Mouse (Mus musculus) forebrain, embryonic 14.5 days (tissue): ENCODE results near the gene L3mbtl1. TPM values are rescaled to one million over a fixed set of nuclear protein-coding genes. Genes with fewer than 3 reads are reported as not detected.
A peak's percentile ranks its signal among the peaks of the same experiment; 100 is the strongest.

Experiments used
- ATAC-seq: fragments of 200-750 bp; cut with Nextera tagmentation; 2 replicates; pipeline ENCODE4 v1.8.0; 2017; ENCODE audit warnings: mild to moderate bottlenecking, moderate library complexity
- DNase-seq: peaks from one replicate; pipeline ENCODE4 v3.0.0-alpha.2; 2015; ENCODE audit warnings: low spot score
- H3K27ac ChIP-seq: fragments of 300-500 bp; sonication (generic); 2 replicates; pipeline ENCODE4 v1.5.1; 2014; ENCODE audit warnings: low read depth, mild to moderate bottlenecking, control low read depth, low read length, moderate library complexity
- H3K27me3 ChIP-seq: fragments of 300-500 bp; sonication (generic); replicated peaks from 2 replicates; pipeline ENCODE4 v1.6.1; 2014; ENCODE audit warnings: low read length, control low read depth, mixed read lengths; ENCODE audit not compliant: control insufficient read depth, insufficient read depth
- H3K36me3 ChIP-seq: fragments of 300-500 bp; sonication (generic); 2 replicates; pipeline ENCODE4 v1.6.1; 2014; ENCODE audit warnings: low read length, control low read depth; ENCODE audit not compliant: control insufficient read depth, insufficient read depth
- H3K4me1 ChIP-seq: fragments of 300-500 bp; sonication (generic); 2 replicates; pipeline ENCODE4 v1.6.1; 2014; ENCODE audit warnings: antibody characterized with exemption, low read length, control low read depth; ENCODE audit not compliant: control insufficient read depth, insufficient read depth
- H3K4me2 ChIP-seq: fragments of 300-500 bp; sonication (generic); 2 replicates; pipeline ENCODE4 v1.6.1; 2014; ENCODE audit warnings: mild to moderate bottlenecking, control low read depth, low read length
- H3K4me3 ChIP-seq: fragments of 300-500 bp; sonication (generic); 2 replicates; pipeline ENCODE4 v1.5.1; 2014; ENCODE audit warnings: low read depth, low read length, control low read depth
- H3K9ac ChIP-seq: fragments of 300-500 bp; sonication (generic); 2 replicates; pipeline ENCODE4 v1.6.1; 2014; ENCODE audit warnings: mild to moderate bottlenecking, low read length, control low read depth, moderate library complexity
- H3K9me3 ChIP-seq: fragments of 300-500 bp; sonication (generic); replicated peaks from 2 replicates; pipeline ENCODE4 v1.6.1; 2016; ENCODE audit warnings: low read length, control low read depth, mixed read lengths; ENCODE audit not compliant: control insufficient read depth
- WGBS: fragments of 180-500 bp; shearing (Covaris S2); extraction: QIAGEN DNeasy Blood & Tissue Kit; methylation state at CpG from one replicate; pipeline ENCODE4 v1.1.7; 2014; 5-methylcytosine and 5-hydroxymethylcytosine counted together
- polyA plus RNA-seq: library from polyadenylated mRNA; unstranded; fragments of >200 nt; fragmentation: Nextera tagmentation; extraction: Ambion mirVana; gene quantifications from 2 replicates; pipeline ENCODE4 v1.2.1, GENCODE M21; 2014

L3mbtl1 gene
- polyA plus RNA-seq, 1 experiment from 2014 or later = 0.11 TPM

DNA sequence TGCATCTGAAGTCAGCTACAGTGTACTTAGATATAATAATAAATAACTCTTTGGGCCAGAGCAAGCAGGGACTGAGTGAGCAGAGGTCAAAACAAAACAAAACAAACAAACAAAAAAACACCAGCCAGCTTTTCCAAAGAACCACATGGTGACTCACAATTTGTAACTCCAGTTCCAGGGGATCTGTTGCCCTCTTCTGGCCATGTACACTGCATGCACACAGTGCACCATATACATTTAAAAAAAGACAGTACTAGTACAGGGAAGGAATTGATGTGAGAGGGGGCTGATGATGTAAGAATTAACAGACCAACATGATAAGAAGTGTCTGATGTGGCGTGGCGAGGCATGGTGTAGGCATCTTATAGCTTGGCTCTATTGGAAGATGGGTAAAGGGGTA, 13.6 kb downstream of the L3mbtl1 start:
- no peak for ATAC-seq
- Histone ChIP-seq H3K4me2 (no peak overlapping the region), H3K4me3 (no peak overlapping the region), H3K4me1 (no peaks in the 10 kb centered on the region), H3K27me3 (no peaks in the 10 kb centered on the region), H3K9ac (no peak overlapping the region), H3K36me3 (no peaks in the 10 kb centered on the region), H3K9me3 (no peaks in the 10 kb centered on the region), H3K27ac (no peak overlapping the region)
- 93% methylated on average over 2 of the region's 2 CpGs for WGBS
- DNase-seq = no peak

GRCm38 (mm10) chr2:162961321-162961720, 18.0 kb downstream of the L3mbtl1 start:
- DNase-seq = no peak
- Histone ChIP-seq H3K27me3 (no peaks in the 10 kb centered on the region), H3K27ac (no peak overlapping the region), H3K4me2 (no peak overlapping the region), H3K4me3 (no peak overlapping the region), H3K36me3 (no peaks in the 10 kb centered on the region), H3K9ac (no peak overlapping the region), H3K4me1 (no peaks in the 10 kb centered on the region), H3K9me3 (no peaks in the 10 kb centered on the region)
- 75% methylated on average over 8 of the region's 10 CpGs for WGBS
- ATAC-seq = no peak

DNA sequence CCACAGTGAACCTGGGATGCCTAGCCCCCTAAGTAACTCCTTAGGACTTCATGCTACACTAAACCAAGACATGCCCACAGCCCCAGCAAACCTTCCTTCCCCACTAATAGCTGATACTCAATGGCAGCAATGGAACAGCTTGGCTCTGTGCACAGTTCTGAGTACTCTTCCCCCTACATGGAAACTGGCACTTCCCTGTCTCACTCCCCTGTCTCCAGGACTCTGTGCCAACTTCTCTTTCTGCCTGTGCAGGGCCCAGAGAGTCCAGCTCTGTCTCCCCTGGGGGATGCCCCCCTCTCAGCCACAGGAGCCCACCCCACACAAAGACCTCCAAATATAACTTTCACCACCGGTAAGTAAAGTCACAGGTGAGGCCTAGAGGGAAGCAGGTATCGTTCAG, 23.5 kb downstream of the L3mbtl1 start:
- Histone ChIP-seq H3K36me3 (no peaks in the 10 kb centered on the region), H3K4me1 (no peaks in the 10 kb centered on the region), H3K9me3 (no peaks in the 10 kb centered on the region), H3K27me3 (no peaks in the 10 kb centered on the region), H3K27ac (no peak overlapping the region), H3K9ac (no peak overlapping the region), H3K4me2 (no peak overlapping the region), H3K4me3 (no peak overlapping the region)
- ATAC-seq (no peak), DNase-seq (no peak)
- WGBS = 100% methylated on average over 2 of the region's 2 CpGs

DNA sequence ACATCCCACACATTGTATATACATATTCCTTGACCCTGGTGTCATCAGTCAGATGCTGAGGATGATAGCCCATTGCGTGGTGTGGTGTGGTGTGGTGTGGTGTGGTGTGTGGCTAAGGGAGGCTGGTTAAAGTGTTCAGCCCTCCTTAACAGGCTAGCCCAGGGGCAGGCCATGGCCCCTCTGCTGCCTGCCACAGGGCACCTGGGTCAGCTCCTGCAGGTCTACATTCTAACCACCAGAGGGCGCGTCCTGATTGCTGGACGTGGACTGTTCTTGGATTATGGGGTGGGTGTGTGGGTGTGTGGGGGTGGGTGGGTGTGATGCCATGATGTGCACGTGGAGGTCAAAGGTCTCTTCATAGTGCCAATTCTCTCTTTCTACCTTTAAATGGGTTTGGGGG, 25.1 kb downstream of the L3mbtl1 start:
- Histone ChIP-seq H3K27me3 (no peaks in the 10 kb centered on the region), H3K4me3 (no peak overlapping the region), H3K27ac (no peak overlapping the region), H3K4me1 (peaks cover under 1% of the 10 kb centered on the region; the same call in 1 of the 2 replicates), H3K9ac (no peak overlapping the region), H3K4me2 (no peak overlapping the region), H3K36me3 (no peaks in the 10 kb centered on the region), H3K9me3 (no peaks in the 10 kb centered on the region)
- WGBS = 11% methylated on average over 5 of the region's 5 CpGs
- DNase-seq (peak; percentile 53), ATAC-seq (no peak)

DNA sequence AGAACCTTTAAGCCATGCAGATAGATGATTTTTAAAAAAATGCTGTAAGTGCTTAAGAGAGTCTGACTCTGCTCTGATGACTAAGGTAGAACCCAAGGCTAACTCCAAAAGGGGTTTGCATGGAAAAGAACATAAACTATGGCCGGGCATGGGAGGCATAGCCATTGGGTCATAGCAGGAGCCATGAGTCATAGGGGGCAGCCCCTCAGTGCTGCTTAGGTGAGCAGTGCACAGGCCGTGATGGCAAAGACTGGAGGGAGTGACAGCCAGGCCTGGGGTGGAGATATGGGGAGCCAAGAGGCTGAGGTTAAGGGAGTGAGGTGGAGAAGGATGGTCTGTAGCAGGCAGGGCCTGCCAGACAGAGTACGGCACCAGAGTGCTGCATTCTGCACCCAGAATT, 25.8 kb downstream of the L3mbtl1 start:
- Histone ChIP-seq H3K27ac (no peak overlapping the region), H3K4me1 (peaks cover 6% of the 10 kb centered on the region), H3K4me3 (no peak overlapping the region), H3K36me3 (no peaks in the 10 kb centered on the region), H3K9ac (no peak overlapping the region), H3K4me2 (no peak overlapping the region), H3K9me3 (no peaks in the 10 kb centered on the region), H3K27me3 (no peaks in the 10 kb centered on the region)
- DNase-seq (no peak), ATAC-seq (no peak)
- 81% methylated on average over 3 of the region's 3 CpGs for WGBS

GRCm38 (mm10) chr2:162970896-162971295, 27.6 kb downstream of the L3mbtl1 start:
- 89% methylated on average over 6 of the region's 6 CpGs for WGBS
- DNase-seq = no peak
- H3K36me3 ChIP-seq = no peaks in the 10 kb centered on the region
- peaks cover 10% of the 10 kb centered on the region for H3K4me1 ChIP-seq
- no peak overlapping the region for H3K9ac ChIP-seq
- no peak overlapping the region for H3K4me2 ChIP-seq
- no peaks in the 10 kb centered on the region for H3K9me3 ChIP-seq
- H3K27me3 ChIP-seq = no peaks in the 10 kb centered on the region
- no peak for ATAC-seq
- H3K27ac ChIP-seq = no peak overlapping the region
- no peak overlapping the region for H3K4me3 ChIP-seq

DNA sequence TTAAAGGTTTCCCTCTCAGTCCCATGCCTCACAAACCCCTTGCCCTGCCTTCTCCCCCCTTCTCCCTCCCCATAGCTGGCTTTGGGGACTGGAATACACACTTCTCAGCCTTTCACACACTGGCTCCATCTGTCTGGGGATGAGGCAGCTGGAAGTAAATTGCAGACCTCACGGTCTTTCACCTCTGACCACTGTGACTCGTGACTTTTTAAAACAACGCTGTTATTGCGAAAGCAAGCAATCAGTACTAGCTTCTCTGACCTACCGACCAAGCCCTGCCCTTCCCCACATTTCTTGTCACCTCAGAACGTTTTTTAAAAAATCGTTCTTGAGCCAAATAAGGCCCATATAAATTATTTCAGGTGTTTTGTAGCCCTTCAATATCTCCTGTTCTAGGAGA, 29.5 kb downstream of the L3mbtl1 start:
- no peaks in the 10 kb centered on the region for H3K9me3 ChIP-seq
- no peaks in the 10 kb centered on the region for H3K36me3 ChIP-seq
- no peak overlapping the region for H3K9ac ChIP-seq
- peaks cover 12% of the 10 kb centered on the region for H3K4me1 ChIP-seq
- H3K4me3 ChIP-seq = no peak overlapping the region
- no peak overlapping the region for H3K27ac ChIP-seq
- no peak for ATAC-seq
- no peaks in the 10 kb centered on the region for H3K27me3 ChIP-seq
- DNase-seq = no peak
- WGBS = 86% methylated on average over 7 of the region's 7 CpGs
- H3K4me2 ChIP-seq = no peak overlapping the region

DNA sequence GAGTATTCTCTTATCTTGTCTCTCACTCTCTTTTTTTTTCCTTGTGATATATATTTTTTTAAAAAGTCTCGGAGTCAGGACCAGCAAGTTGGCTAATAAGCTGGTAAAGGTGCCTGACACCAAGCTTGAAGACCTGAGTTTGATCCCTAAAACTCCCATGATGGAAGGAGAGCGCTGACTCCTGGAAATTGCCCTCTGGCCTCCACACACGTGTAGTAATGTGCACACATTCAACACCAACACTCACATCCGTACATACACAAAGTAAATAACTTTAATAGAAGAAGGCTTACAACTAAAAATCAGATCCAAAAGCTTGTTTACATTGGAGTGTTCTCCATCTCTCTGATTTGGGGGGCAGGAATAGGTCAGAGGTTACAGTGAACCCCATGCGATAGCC, 29.9 kb downstream of the L3mbtl1 start:
- Histone ChIP-seq H3K27ac (no peak overlapping the region), H3K4me2 (no peak overlapping the region), H3K4me1 (peaks cover 12% of the 10 kb centered on the region), H3K9me3 (no peaks in the 10 kb centered on the region), H3K9ac (no peak overlapping the region), H3K4me3 (no peak overlapping the region), H3K27me3 (no peaks in the 10 kb centered on the region), H3K36me3 (no peaks in the 10 kb centered on the region)
- DNase-seq (no peak), ATAC-seq (no peak)
- WGBS = 80% methylated on average over 5 of the region's 5 CpGs

DNA sequence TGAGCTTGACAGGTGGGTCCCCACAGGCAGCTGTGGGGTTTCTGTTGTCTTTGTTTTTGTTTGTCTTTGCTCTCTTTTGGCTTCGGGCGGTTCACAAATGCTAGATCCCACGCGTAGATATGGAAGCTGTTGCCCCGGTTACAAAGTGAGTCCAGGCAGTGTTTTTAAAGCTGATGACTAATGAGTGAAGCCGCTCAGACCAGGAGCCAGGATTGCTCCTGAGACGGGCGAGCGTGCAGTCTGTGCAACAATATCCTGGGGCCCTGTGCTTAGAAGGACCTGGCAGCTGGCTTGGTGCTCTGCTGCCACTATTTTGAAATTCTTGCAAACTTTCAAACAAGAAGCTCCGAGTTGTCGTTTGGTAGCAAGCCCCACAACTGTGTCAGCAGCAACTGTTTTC, 30.4 kb downstream of the L3mbtl1 start:
- no peak overlapping the region for H3K4me2 ChIP-seq
- no peaks in the 10 kb centered on the region for H3K9me3 ChIP-seq
- 16% methylated on average over 11 of the region's 11 CpGs for WGBS
- peak overlapping the region; percentile 13; the same call in 1 of the 2 replicates for H3K9ac ChIP-seq
- no peak overlapping the region for H3K4me3 ChIP-seq
- 0 out of 2 replicates have a peak, but pooled peaks have one; percentile 48 for ATAC-seq
- H3K27ac ChIP-seq = peak overlapping the region; percentile 9; the same call in 1 of the 2 replicates
- peak; percentile 33 for DNase-seq
- no peaks in the 10 kb centered on the region for H3K27me3 ChIP-seq
- H3K4me1 ChIP-seq = peaks cover 12% of the 10 kb centered on the region
- no peaks in the 10 kb centered on the region for H3K36me3 ChIP-seq
